Mouse (Mus musculus): ENCODE results near the gene Rfx3.

The Rfx3 gene

GRCm38 (mm10) chr19:27716274-27716673 lies 294.7 kb downstream of the Rfx3 start:
- no peak for DNase-seq (ENCODE audit: low read depth)

All from naive thymus-derived CD4-positive, alpha-beta T cell, adult 2 months (primary cell).